Mouse (Mus musculus): Measurements from ENCODE around the gene Ndufaf2. TPM values are rescaled to one million over a fixed set of nuclear protein-coding genes. Genes with fewer than 3 reads are reported as not detected.

Ndufaf2 gene
- polyA plus RNA-seq, 1 experiment, result 49.3 TPM

DNA sequence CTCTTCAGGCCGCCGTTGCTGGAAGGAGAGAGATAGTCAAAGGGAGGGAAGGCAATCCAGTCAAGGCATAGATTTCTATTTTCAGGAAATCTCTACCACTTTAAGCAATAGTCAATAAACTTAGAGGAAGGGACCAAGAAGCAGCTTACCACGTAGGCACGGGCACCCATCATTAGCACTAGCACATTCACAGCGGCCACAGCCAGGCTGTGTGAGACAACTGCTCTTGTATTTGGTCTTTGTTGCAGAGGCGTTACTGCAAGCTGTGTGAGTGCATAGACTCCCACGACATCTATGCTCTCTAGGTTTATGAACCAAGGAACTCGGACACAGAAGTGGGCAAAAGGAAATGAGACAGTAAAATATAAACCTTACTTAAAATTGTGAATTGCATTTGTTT, 14.3 kb downstream of the Ndufaf2 start:
- H3K36me3 ChIP-seq (ENCODE audit: control insufficient read depth, insufficient read depth, low read length), result no peaks in the 10 kb centered on the region
- no peaks in the 10 kb centered on the region for H3K27me3 ChIP-seq (ENCODE audit: control insufficient read depth, insufficient read depth, low read length)
- no peaks in the 10 kb centered on the region for H3K4me1 ChIP-seq (ENCODE audit: control insufficient read depth, insufficient read depth, low read length)
- no peak overlapping the region for H3K27ac ChIP-seq (ENCODE audit: control insufficient read depth, insufficient read depth, low read depth, low read length)
- TF ChIP-seq POLR2A (IDR thresholded peaks at IDR 0.05; ENCODE audit: control insufficient read depth, low read depth, low read length), result no peak
- no peak for TF ChIP-seq CTCF (IDR thresholded peaks at IDR 0.05; ENCODE audit: control insufficient read depth, insufficient read depth, insufficient replicate concordance, low read depth, low read length)
- H3K4me3 ChIP-seq (ENCODE audit: control insufficient read depth, low read depth, low read length), result no peak overlapping the region

DNA sequence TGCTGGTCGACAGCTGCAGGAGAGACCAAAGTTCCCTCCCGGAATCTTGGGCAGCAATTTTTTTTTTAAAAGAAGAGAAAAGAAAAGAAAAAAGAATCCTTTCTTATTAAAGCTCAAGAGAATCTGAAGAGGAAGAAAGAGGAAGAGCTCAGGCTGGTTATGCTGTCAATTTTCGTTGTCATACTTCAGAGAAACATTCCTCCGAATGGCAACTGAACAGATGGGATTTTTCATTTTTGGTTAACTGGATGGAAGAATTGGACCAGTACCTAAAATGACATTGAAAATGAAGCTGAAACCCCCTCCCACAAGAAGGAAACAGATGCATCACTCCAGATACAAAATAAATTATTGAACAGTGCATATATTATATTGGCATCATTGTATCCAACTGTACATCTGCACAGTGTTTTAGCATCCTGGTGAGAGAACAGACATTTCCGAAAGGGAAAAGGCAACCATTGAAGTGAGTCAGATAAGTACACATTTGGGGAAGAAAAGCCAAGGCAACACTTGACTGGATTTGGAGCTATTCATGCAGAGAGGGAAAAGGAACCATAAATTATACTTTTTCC, 19.9 kb downstream of the Ndufaf2 start:
- Histone ChIP-seq H3K4me3 (ENCODE audit: control insufficient read depth, low read depth, low read length) (no peak overlapping the region), H3K4me1 (ENCODE audit: control insufficient read depth, insufficient read depth, low read length) (no peaks in the 10 kb centered on the region), H3K27ac (ENCODE audit: control insufficient read depth, insufficient read depth, low read depth, low read length) (no peak overlapping the region)

DNA sequence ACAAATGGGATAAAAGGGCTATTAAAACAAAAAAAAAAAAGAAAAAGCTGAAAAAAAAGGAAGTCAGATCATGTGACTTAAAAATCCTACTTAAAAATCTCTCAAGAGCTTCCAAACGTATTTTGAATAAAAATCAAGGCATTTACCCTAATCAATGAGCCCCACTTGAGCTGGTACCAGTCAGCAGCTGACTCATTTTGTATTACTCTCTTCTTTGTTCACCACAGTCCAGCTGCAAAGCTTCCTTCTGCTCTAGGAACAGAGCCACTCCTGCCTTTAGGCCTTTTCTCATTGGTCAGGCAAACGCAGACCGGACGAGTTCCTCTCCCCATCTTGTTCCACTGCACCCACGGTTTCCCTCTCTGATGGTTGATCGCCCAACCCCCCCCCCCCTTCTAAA, 22.8 kb downstream of the Ndufaf2 start:
- TF ChIP-seq POLR2A (IDR thresholded peaks at IDR 0.05; ENCODE audit: control insufficient read depth, low read depth, low read length) (no peak), CTCF (IDR thresholded peaks at IDR 0.05; ENCODE audit: control insufficient read depth, insufficient read depth, insufficient replicate concordance, low read depth, low read length) (no peak)
- H3K4me3 ChIP-seq (ENCODE audit: control insufficient read depth, low read depth, low read length), result no peak overlapping the region
- no peak overlapping the region for H3K27ac ChIP-seq (ENCODE audit: control insufficient read depth, insufficient read depth, low read depth, low read length)
- no peaks in the 10 kb centered on the region for H3K27me3 ChIP-seq (ENCODE audit: control insufficient read depth, insufficient read depth, low read length)
- H3K4me1 ChIP-seq (ENCODE audit: control insufficient read depth, insufficient read depth, low read length), result no peaks in the 10 kb centered on the region
- H3K36me3 ChIP-seq (ENCODE audit: control insufficient read depth, insufficient read depth, low read length), result no peaks in the 10 kb centered on the region

More for the DNA sequence above, 19.9 kb downstream of the Ndufaf2 start:
- no peak for TF ChIP-seq CTCF (IDR thresholded peaks at IDR 0.05; ENCODE audit: control insufficient read depth, insufficient read depth, insufficient replicate concordance, low read depth, low read length)
- TF ChIP-seq POLR2A (IDR thresholded peaks at IDR 0.05; ENCODE audit: control insufficient read depth, low read depth, low read length), result no peak
- Histone ChIP-seq H3K27me3 (ENCODE audit: control insufficient read depth, insufficient read depth, low read length) (no peaks in the 10 kb centered on the region), H3K36me3 (ENCODE audit: control insufficient read depth, insufficient read depth, low read length) (no peaks in the 10 kb centered on the region)

DNA sequence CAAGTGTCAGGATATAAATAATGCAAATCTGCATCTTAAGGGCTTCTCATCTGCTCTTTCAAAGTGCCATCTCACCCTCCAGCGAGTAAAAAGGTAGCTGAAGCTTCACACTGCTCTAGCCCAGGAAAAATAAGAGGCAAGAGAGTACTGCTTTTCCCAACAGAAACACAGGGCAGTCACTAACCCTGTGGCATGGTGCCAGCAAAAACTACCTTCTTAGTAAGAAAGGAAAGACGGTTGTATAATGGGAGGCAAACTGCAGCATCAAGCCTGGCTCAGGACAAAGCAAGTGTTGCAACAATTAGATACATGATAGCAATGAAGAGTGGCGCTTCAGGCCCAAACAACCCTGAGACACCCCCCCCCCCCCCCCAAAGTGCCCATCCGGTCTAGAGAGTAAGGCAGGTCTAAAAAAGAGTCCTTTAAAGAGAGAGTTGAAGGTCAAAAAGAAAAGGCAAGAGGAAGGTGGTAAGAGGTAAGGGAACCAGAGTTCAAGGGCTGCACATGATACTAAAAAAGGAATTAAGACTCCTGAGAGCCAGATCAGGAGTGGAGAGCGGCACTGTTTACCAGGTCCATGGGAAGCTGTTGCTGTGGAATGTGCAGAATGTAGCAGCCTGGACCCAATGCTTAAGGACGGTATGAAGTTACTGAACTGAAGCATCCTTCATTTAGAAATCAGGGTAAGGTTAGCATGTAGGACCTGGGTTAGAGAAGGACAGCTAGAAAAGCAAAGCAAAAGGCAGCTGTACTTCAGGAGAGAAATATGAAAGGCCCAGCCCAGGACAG, 26.2 kb downstream of the Ndufaf2 start:
- no peak overlapping the region for H3K27ac ChIP-seq (ENCODE audit: control insufficient read depth, insufficient read depth, low read depth, low read length)
- no peaks in the 10 kb centered on the region for H3K4me1 ChIP-seq (ENCODE audit: control insufficient read depth, insufficient read depth, low read length)
- H3K27me3 ChIP-seq (ENCODE audit: control insufficient read depth, insufficient read depth, low read length), result no peaks in the 10 kb centered on the region
- TF ChIP-seq POLR2A (IDR thresholded peaks at IDR 0.05; ENCODE audit: control insufficient read depth, low read depth, low read length), result no peak
- no peak for TF ChIP-seq CTCF (IDR thresholded peaks at IDR 0.05; ENCODE audit: control insufficient read depth, insufficient read depth, insufficient replicate concordance, low read depth, low read length)
- H3K4me3 ChIP-seq (ENCODE audit: control insufficient read depth, low read depth, low read length), result no peak overlapping the region
- H3K36me3 ChIP-seq (ENCODE audit: control insufficient read depth, insufficient read depth, low read length), result no peaks in the 10 kb centered on the region

DNA sequence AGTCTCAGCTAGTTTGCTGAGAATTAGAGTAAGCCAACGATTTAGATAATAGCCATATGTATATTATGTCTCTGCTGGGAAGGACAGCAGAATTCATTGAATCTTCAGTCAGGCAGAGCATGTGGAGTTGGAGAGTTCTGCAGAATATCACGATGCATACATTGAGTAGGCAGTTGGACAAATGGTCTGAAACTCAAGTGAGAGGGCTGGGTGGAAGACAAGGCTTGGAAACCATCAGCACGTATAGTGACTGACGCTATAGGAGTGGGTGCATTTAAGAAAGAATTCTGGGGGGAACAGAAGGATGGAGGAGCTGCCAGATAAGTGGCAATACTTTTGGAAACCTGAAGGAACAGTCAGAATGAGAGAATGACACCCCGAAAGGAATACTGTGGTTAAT, 27.7 kb downstream of the Ndufaf2 start:
- no peaks in the 10 kb centered on the region for H3K4me1 ChIP-seq (ENCODE audit: control insufficient read depth, insufficient read depth, low read length)
- no peaks in the 10 kb centered on the region for H3K36me3 ChIP-seq (ENCODE audit: control insufficient read depth, insufficient read depth, low read length)
- TF ChIP-seq POLR2A (IDR thresholded peaks at IDR 0.05; ENCODE audit: control insufficient read depth, low read depth, low read length) (no peak), CTCF (IDR thresholded peaks at IDR 0.05; ENCODE audit: control insufficient read depth, insufficient read depth, insufficient replicate concordance, low read depth, low read length) (no peak)
- no peak overlapping the region for H3K4me3 ChIP-seq (ENCODE audit: control insufficient read depth, low read depth, low read length)
- no peak overlapping the region for H3K27ac ChIP-seq (ENCODE audit: control insufficient read depth, insufficient read depth, low read depth, low read length)
- no peaks in the 10 kb centered on the region for H3K27me3 ChIP-seq (ENCODE audit: control insufficient read depth, insufficient read depth, low read length)

DNA sequence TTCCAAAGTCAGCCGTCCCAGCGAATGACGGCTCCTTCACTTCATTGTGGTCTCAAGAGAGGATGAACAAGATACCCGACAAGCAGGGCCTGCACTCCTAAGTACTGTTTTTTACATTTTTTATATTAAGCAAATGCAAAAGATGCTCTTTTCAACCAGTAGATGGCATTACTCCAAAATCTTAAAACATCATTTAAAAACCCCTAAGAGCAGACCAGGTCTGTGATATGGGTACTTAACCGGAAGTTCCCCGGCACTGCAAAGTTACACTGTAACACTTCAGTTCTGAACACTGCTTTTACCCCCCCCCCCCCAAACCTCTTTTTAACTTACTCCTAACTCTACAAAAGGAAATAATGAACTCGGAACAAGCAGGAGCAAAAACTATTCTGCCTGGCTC, 29.4 kb downstream of the Ndufaf2 start:
- TF ChIP-seq CTCF (IDR thresholded peaks at IDR 0.05; ENCODE audit: control insufficient read depth, insufficient read depth, insufficient replicate concordance, low read depth, low read length) (no peak), POLR2A (IDR thresholded peaks at IDR 0.05; ENCODE audit: control insufficient read depth, low read depth, low read length) (no peak)

DNA sequence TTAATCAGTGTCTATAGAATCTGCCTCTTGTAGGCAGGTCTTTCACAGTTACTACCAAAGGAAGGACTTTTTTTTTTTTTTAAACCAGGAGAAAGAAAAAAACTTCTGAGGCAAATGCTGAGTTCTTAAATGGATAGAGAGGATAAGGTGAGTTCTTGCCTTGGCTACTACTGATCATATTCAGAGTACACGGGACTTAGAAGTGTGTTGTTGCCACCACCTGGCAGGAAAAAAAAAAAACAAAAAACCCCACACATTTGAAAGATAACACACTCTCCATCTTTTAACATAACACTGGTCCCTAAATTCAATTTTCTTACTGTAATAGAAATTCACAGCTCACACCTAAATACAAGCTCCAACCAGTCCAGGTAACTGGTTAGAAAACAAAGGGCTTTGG, 30.5 kb downstream of the Ndufaf2 start:
- Histone ChIP-seq H3K4me1 (ENCODE audit: control insufficient read depth, insufficient read depth, low read length) (no peaks in the 10 kb centered on the region), H3K27ac (ENCODE audit: control insufficient read depth, insufficient read depth, low read depth, low read length) (no peak overlapping the region), H3K4me3 (ENCODE audit: control insufficient read depth, low read depth, low read length) (no peak overlapping the region), H3K27me3 (ENCODE audit: control insufficient read depth, insufficient read depth, low read length) (no peaks in the 10 kb centered on the region), H3K36me3 (ENCODE audit: control insufficient read depth, insufficient read depth, low read length) (no peaks in the 10 kb centered on the region)
- no peak for TF ChIP-seq POLR2A (IDR thresholded peaks at IDR 0.05; ENCODE audit: control insufficient read depth, low read depth, low read length)
- TF ChIP-seq CTCF (IDR thresholded peaks at IDR 0.05; ENCODE audit: control insufficient read depth, insufficient read depth, insufficient replicate concordance, low read depth, low read length), result no peak

More for the DNA sequence above, 29.4 kb downstream of the Ndufaf2 start:
- Histone ChIP-seq H3K4me3 (ENCODE audit: control insufficient read depth, low read depth, low read length) (no peak overlapping the region), H3K36me3 (ENCODE audit: control insufficient read depth, insufficient read depth, low read length) (no peaks in the 10 kb centered on the region), H3K4me1 (ENCODE audit: control insufficient read depth, insufficient read depth, low read length) (no peaks in the 10 kb centered on the region), H3K27ac (ENCODE audit: control insufficient read depth, insufficient read depth, low read depth, low read length) (no peak overlapping the region), H3K27me3 (ENCODE audit: control insufficient read depth, insufficient read depth, low read length) (no peaks in the 10 kb centered on the region)

Data from testis, adult 2 months (tissue).